Mouse (Mus musculus) kidney, postnatal 4 days (tissue): ENCODE measurements around the gene Fer.

Source experiments
- DNase-seq, 2 experiments: peaks; one replicate each; pipeline ENCODE4 v3.0.0; 2021; ENCODE audit warnings: mixed read lengths in 2 of 2

The Fer gene

GRCm38 (mm10) chr17:63980167-63980566 lies 117.3 kb downstream of the Fer start:
- no peak for DNase-seq

GRCm38 (mm10) chr17:63988710-63989109 lies 125.8 kb downstream of the Fer start:
- no peak for DNase-seq

GRCm38 (mm10) chr17:63991160-63991559 lies 128.3 kb downstream of the Fer start:
- no peak for DNase-seq

GRCm38 (mm10) chr17:63995921-63996320 lies 133.1 kb downstream of the Fer start:
- no peak for DNase-seq

- no peak for DNase-seq
Measured at GRCm38 (mm10) chr17:63997643-63998042, 134.8 kb downstream of the Fer start.

GRCm38 (mm10) chr17:64003444-64003843 lies 140.6 kb downstream of the Fer start:
- peak in 1 of 2 experiments; percentile 9 for DNase-seq

- DNase-seq = no peak
Measured at GRCm38 (mm10) chr17:64005575-64006249, 142.8 kb downstream of the Fer start.

- DNase-seq = no peak
Measured at GRCm38 (mm10) chr17:64016606-64017005, 153.7 kb downstream of the Fer start.

GRCm38 (mm10) chr17:64018240-64018639 lies 155.4 kb downstream of the Fer start:
- DNase-seq = no peak

- DNase-seq = no peak
Measured at GRCm38 (mm10) chr17:64018870-64019269, 156.0 kb downstream of the Fer start.

- DNase-seq = no peak
Measured at GRCm38 (mm10) chr17:64019646-64020045, 156.8 kb downstream of the Fer start.

- peak in 1 of 2 experiments; percentile 8 for DNase-seq
Measured at GRCm38 (mm10) chr17:64026485-64026884, 163.6 kb downstream of the Fer start.

- DNase-seq = no peak
Measured at GRCm38 (mm10) chr17:64041771-64042170, 178.9 kb downstream of the Fer start.

- no peak for DNase-seq
Measured at GRCm38 (mm10) chr17:64045326-64045725, 182.5 kb downstream of the Fer start.

- no peak for DNase-seq
Measured at GRCm38 (mm10) chr17:64046557-64046956, 183.7 kb downstream of the Fer start.

- DNase-seq = no peak
Measured at GRCm38 (mm10) chr17:64050911-64051310, 188.0 kb downstream of the Fer start.

- no peak for DNase-seq
Measured at GRCm38 (mm10) chr17:64053636-64054035, 190.8 kb downstream of the Fer start.

- DNase-seq = peak; percentile 7
Measured at GRCm38 (mm10) chr17:64060529-64060928, 197.7 kb downstream of the Fer start.

GRCm38 (mm10) chr17:64065243-64065642 lies 202.4 kb downstream of the Fer start:
- DNase-seq = no peak

GRCm38 (mm10) chr17:64077392-64077791 lies 214.5 kb downstream of the Fer start:
- DNase-seq = no peak

GRCm38 (mm10) chr17:64084751-64085150 lies 221.9 kb downstream of the Fer start:
- DNase-seq = no peak

GRCm38 (mm10) chr17:64085493-64085892 lies 222.6 kb downstream of the Fer start:
- no peak for DNase-seq

GRCm38 (mm10) chr17:64086875-64087608 lies 224.2 kb downstream of the Fer start:
- DNase-seq = no peak

- DNase-seq = no peak
Measured at GRCm38 (mm10) chr17:64087871-64088270, 225.0 kb downstream of the Fer start.
